Mouse (Mus musculus): ENCODE results near the gene Pde8b.

DNA sequence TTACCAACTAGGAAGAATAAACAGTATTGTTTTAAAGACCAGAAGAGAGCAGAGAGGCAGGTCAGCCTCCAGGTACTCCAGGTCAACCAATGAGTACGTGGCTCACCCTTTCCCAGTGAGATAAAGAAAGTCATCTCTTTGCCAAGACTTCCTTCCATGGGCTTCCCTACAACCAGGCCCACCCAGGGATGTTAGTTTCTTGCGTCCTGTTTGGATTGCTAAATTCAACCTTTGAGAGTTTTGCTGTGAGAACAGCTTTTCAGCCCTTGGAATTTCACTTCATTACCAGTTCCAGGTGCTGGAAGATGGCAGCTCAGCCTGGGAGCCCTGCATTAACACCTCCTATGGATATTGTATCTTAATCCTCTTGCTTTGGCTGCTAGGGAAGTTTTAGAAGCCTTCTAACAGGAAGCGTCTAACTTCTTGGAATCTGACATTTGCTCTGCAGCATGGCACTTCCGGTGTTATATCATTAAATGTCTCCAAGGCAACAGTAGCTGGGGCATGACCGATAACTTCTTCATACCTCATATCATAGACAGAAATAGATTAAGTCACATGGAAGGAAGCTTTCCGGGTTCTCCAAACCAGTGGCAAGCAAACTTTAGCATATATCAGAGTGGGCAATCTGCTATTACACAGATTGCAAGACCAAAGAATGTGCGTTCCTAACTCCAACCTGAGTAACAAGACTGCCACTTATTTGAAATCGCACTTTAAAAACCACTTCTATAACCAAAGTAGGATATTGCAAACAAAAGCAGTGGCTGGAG, 18.6 kb downstream of the Pde8b start:
- TF ChIP-seq ZNF384 (IDR thresholded peaks at IDR 0.05; ENCODE audit: low read depth, low read length) (no peak), HCFC1 (IDR thresholded peaks at IDR 0.05; ENCODE audit: borderline replicate concordance, insufficient read depth, low read length) (no peak), ZC3H11A (IDR thresholded peaks at IDR 0.05; ENCODE audit: borderline replicate concordance, low read depth, low read length) (no peak), MAFK (IDR thresholded peaks at IDR 0.05; ENCODE audit: insufficient read depth, low read depth, low read length) (no peak)
